Mouse (Mus musculus) midbrain, postnatal 0 days (tissue): ENCODE measurements at regions not wholly inside any gene's neighbourhood (a gene's known extent, or its start where the extent isn't known, plus 50 kb on each side); places are given as distances from the start of the nearest gene placed in this dataset.

Source experiments
- ATAC-seq: fragments of 200-750 bp; cut with Nextera tagmentation; 2 replicates; pipeline ENCODE4 v1.8.0; 2017; ENCODE audit warnings: moderate number of reproducible peaks, mild to moderate bottlenecking, moderate TSS enrichment, moderate library complexity; ENCODE audit not compliant: low FRiP score
- DNase-seq: peaks from one replicate; pipeline ENCODE4 v3.0.0-alpha.2; 2015; ENCODE audit warnings: low spot score
- H3K27ac ChIP-seq: fragments of 300-500 bp; sonication (generic); 2 replicates; pipeline ENCODE4 v1.5.1; 2014; ENCODE audit warnings: low read depth, mild to moderate bottlenecking, low read length, mixed read lengths
- H3K27me3 ChIP-seq: fragments of 300-500 bp; sonication (generic); 2 replicates; pipeline ENCODE4 v1.6.1; 2014; ENCODE audit warnings: low read length, control low read depth, mixed read lengths; ENCODE audit not compliant: insufficient read depth
- H3K36me3 ChIP-seq: fragments of 300-500 bp; sonication (generic); 2 replicates; pipeline ENCODE4 v1.6.1; 2014; ENCODE audit warnings: low read length, control low read depth, mixed read lengths; ENCODE audit not compliant: insufficient read depth
- H3K4me1 ChIP-seq: fragments of 300-500 bp; sonication (generic); 2 replicates; pipeline ENCODE4 v1.6.1; 2014; ENCODE audit warnings: mild to moderate bottlenecking, control low read depth, antibody characterized with exemption, low read length, mixed read lengths; ENCODE audit not compliant: insufficient read depth
- H3K4me2 ChIP-seq: fragments of 300-500 bp; sonication (generic); 2 replicates; pipeline ENCODE4 v1.6.1; 2014; ENCODE audit warnings: low read depth, mild to moderate bottlenecking, low read length, mixed read lengths; ENCODE audit not compliant: poor library complexity, severe bottlenecking
- H3K4me3 ChIP-seq: fragments of 300-500 bp; sonication (generic); 2 replicates; pipeline ENCODE4 v1.5.1; 2014; ENCODE audit warnings: low read depth, mild to moderate bottlenecking, low read length, moderate library complexity
- H3K9ac ChIP-seq: fragments of 300-500 bp; sonication (generic); replicated peaks from 2 replicates; pipeline ENCODE4 v1.6.1; 2014; ENCODE audit warnings: mild to moderate bottlenecking, low read length, moderate library complexity, mixed read lengths; ENCODE audit not compliant: poor library complexity, severe bottlenecking
- H3K9me3 ChIP-seq: fragments of 300-500 bp; sonication (generic); 2 replicates; pipeline ENCODE4 v1.6.1; 2016; ENCODE audit warnings: low read length, control low read depth
- CTCF ChIP-seq: IDR thresholded peaks from 2 replicates; pipeline ENCODE4 v1.5.1; 2016; ENCODE audit warnings: antibody characterized with exemption, mild to moderate bottlenecking
- WGBS: fragments of 180-500 bp; shearing (Covaris S2); extraction: QIAGEN DNeasy Blood & Tissue Kit; methylation state at CpG from one replicate; pipeline ENCODE4 v1.1.7; 2014; 5-methylcytosine and 5-hydroxymethylcytosine counted together

DNA sequence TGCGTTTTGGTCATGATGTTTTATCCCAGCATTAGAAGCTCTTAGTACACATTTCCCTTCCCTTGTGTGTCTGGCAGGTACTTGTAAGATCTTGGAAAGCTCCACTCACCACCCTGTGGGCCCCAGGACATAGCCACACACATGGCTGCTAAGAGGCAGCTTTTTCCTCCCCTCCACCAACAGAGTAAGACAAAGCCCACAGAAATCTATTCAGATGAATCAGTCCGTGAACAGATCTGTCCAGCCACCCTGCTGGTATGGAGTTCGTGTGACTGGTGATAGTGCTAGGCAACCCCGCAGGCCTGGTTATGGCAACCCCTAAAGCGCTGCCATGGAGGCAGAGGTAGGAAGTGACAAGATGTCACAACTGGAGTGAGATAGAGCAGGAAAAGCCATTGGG lies 147.4 kb upstream of the Jun start:
- no peak for TF ChIP-seq CTCF
- H3K27ac ChIP-seq: no peak overlapping the region
- no peak overlapping the region for H3K9ac ChIP-seq
- no peak; the same call in 1 of the 2 replicates for ATAC-seq
- no peak overlapping the region for H3K4me2 ChIP-seq
- H3K27me3 ChIP-seq: no peaks in the 10 kb centered on the region
- no peak overlapping the region for H3K4me3 ChIP-seq
- DNase-seq: peak; percentile 34
- WGBS: 39% methylated on average over 5 of the region's 5 CpGs
- H3K4me1 ChIP-seq: no peaks in the 10 kb centered on the region
- no peaks in the 10 kb centered on the region for H3K36me3 ChIP-seq
- H3K9me3 ChIP-seq: no peaks in the 10 kb centered on the region

DNA sequence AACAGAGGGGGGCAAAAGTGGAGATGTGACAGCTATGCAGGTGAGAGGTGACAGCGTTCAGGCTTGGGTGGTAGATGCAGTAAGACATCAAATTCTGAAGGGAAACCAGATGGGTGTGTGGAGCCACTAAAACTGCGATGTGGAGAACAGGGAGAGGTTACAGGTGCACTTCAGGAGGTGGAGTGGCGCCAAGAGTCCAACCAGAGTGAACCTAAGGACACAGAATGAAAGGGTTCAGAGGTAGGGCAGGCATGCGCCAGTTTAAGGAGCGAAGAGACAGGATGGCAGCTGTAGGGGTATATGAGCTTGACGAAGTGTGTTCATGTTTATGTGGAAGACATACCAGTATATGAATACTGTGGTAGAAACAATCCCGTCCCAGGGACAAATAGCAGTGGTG lies 148.1 kb upstream of the Jun start:
- no peak overlapping the region for H3K27ac ChIP-seq
- no peaks in the 10 kb centered on the region for H3K4me1 ChIP-seq
- no peaks in the 10 kb centered on the region for H3K27me3 ChIP-seq
- DNase-seq (no peak), ATAC-seq (no peak)
- H3K4me3 ChIP-seq: no peak overlapping the region
- no peak overlapping the region for H3K4me2 ChIP-seq
- no peak overlapping the region for H3K9ac ChIP-seq
- H3K36me3 ChIP-seq: no peaks in the 10 kb centered on the region
- 96% methylated on average over 7 of the region's 7 CpGs for WGBS
- TF ChIP-seq CTCF: no peak
- no peaks in the 10 kb centered on the region for H3K9me3 ChIP-seq

GRCm38 (mm10) chr4:95202478-95202877 lies 150.5 kb upstream of the Jun start:
- no peaks in the 10 kb centered on the region for H3K4me1 ChIP-seq
- 87% methylated on average over 6 of the region's 6 CpGs for WGBS
- no peak overlapping the region for H3K9ac ChIP-seq
- no peak overlapping the region for H3K4me3 ChIP-seq
- no peak for TF ChIP-seq CTCF
- no peak overlapping the region for H3K27ac ChIP-seq
- ATAC-seq: no peak
- H3K4me2 ChIP-seq: no peak overlapping the region
- DNase-seq: no peak
- H3K9me3 ChIP-seq: no peaks in the 10 kb centered on the region
- H3K36me3 ChIP-seq: no peaks in the 10 kb centered on the region
- no peaks in the 10 kb centered on the region for H3K27me3 ChIP-seq

- no peak overlapping the region for H3K9ac ChIP-seq
- H3K27ac ChIP-seq: no peak overlapping the region
- H3K9me3 ChIP-seq: no peaks in the 10 kb centered on the region
- H3K27me3 ChIP-seq: no peaks in the 10 kb centered on the region
- no peaks in the 10 kb centered on the region for H3K36me3 ChIP-seq
- no peaks in the 10 kb centered on the region for H3K4me1 ChIP-seq
- H3K4me2 ChIP-seq: no peak overlapping the region
- ATAC-seq (no peak), DNase-seq (no peak)
- TF ChIP-seq CTCF: no peak
- no peak overlapping the region for H3K4me3 ChIP-seq
These were observed 151.6 kb upstream of the Jun start for GRCm38 (mm10) chr4:95203577-95203976.

- DNase-seq (no peak), ATAC-seq (no peak)
- H3K4me1 ChIP-seq: no peaks in the 10 kb centered on the region
- 77% methylated on average over 1 of the region's 1 CpGs for WGBS
- H3K9ac ChIP-seq: no peak overlapping the region
- no peak overlapping the region for H3K4me3 ChIP-seq
- no peak overlapping the region for H3K4me2 ChIP-seq
- H3K9me3 ChIP-seq: no peaks in the 10 kb centered on the region
- TF ChIP-seq CTCF: no peak
- no peak overlapping the region for H3K27ac ChIP-seq
- no peaks in the 10 kb centered on the region for H3K27me3 ChIP-seq
- H3K36me3 ChIP-seq: no peaks in the 10 kb centered on the region
These were observed 153.3 kb upstream of the Jun start for GRCm38 (mm10) chr4:95205372-95205771.

- Histone ChIP-seq H3K9ac (no peak overlapping the region), H3K4me2 (no peak overlapping the region), H3K4me3 (no peak overlapping the region), H3K27ac (no peak overlapping the region), H3K9me3 (no peaks in the 10 kb centered on the region), H3K27me3 (no peaks in the 10 kb centered on the region), H3K36me3 (no peaks in the 10 kb centered on the region), H3K4me1 (no peaks in the 10 kb centered on the region)
- 77% methylated on average over 5 of the region's 5 CpGs for WGBS
- no peak for TF ChIP-seq CTCF
- DNase-seq (no peak), ATAC-seq (no peak)
These were observed 155.8 kb upstream of the Jun start for GRCm38 (mm10) chr4:95207783-95208182.

GRCm38 (mm10) chr4:95208827-95209226 lies 156.8 kb upstream of the Jun start:
- H3K27ac ChIP-seq: no peak overlapping the region
- H3K4me3 ChIP-seq: no peak overlapping the region
- H3K36me3 ChIP-seq: no peaks in the 10 kb centered on the region
- WGBS: 87% methylated on average over 7 of the region's 7 CpGs
- H3K4me1 ChIP-seq: no peaks in the 10 kb centered on the region
- ATAC-seq (no peak), DNase-seq (no peak)
- H3K9me3 ChIP-seq: no peaks in the 10 kb centered on the region
- H3K27me3 ChIP-seq: no peaks in the 10 kb centered on the region
- H3K4me2 ChIP-seq: no peak overlapping the region
- TF ChIP-seq CTCF: no peak
- no peak overlapping the region for H3K9ac ChIP-seq
